Mouse (Mus musculus): Measurements from ENCODE around the gene Smim5. TPM values are rescaled to one million over a fixed set of nuclear protein-coding genes. Genes with fewer than 3 reads are reported as not detected.
A peak's percentile ranks its signal among the peaks of the same experiment; 100 is the strongest.
"Not testable (repeated sequence)": the region's sequence is repeated elsewhere in the genome, so short reads cannot be mapped to it uniquely, and the experiment has no call there.

Smim5 gene
- polyA plus RNA-seq (2015; fragmentation: Nextera tagmentation; extraction: Ambion mirVana): 19.6 and 23.0 TPM in 2 replicates

- WGBS: 29% methylated on average over 16 of the region's 16 CpGs
- H3K27ac ChIP-seq (replicated peaks): peak within 1 kb of the TSS; percentile 72
- H3K27me3 ChIP-seq: no peaks in the 10 kb centered on the region
- H3K4me1 ChIP-seq: peaks cover 50% of the 10 kb centered on the region
- H3K9ac ChIP-seq: no peak within 1 kb of the TSS
- H3K4me3 ChIP-seq (replicated peaks): peak within 1 kb of the TSS; percentile 13; the same call in 1 of the 2 replicates
- peak; percentile 32; the same call in 1 of the 2 replicates for ATAC-seq (ENCODE audit: insufficient number of reproducible peaks, low FRiP score, low TSS enrichment, low read depth)
- peaks cover 17% of the 10 kb centered on the region for H3K36me3 ChIP-seq
- H3K4me2 ChIP-seq (replicated peaks): peak within 1 kb of the TSS; percentile 9
- H3K9me3 ChIP-seq (replicated peaks): no peaks in the 10 kb centered on the region
Observed at GRCm38 (mm10) chr11:115899486-115900266, at the start of gene Smim5. TSS of gene Smim5 (plus strand) at chr11:115899966.

- Histone ChIP-seq H3K4me1 (peaks cover 11% of the 10 kb centered on the region), H3K4me2 (replicated peaks) (no peak overlapping the region), H3K27ac (replicated peaks) (no peak overlapping the region), H3K4me3 (replicated peaks) (no peak overlapping the region), H3K36me3 (0 out of 2 replicates have a peak, but pooled peaks cover 16% of the 10 kb centered on the region), H3K9me3 (replicated peaks) (no peaks in the 10 kb centered on the region), H3K9ac (no peak overlapping the region), H3K27me3 (peaks cover 33% of the 10 kb centered on the region)
- ATAC-seq (ENCODE audit: insufficient number of reproducible peaks, low FRiP score, low TSS enrichment, low read depth): no peak
- 84% methylated on average over 6 of the region's 6 CpGs for WGBS
Observed at GRCm38 (mm10) chr11:115854674-115855073, 45.1 kb upstream of the Smim5 start.

DNA sequence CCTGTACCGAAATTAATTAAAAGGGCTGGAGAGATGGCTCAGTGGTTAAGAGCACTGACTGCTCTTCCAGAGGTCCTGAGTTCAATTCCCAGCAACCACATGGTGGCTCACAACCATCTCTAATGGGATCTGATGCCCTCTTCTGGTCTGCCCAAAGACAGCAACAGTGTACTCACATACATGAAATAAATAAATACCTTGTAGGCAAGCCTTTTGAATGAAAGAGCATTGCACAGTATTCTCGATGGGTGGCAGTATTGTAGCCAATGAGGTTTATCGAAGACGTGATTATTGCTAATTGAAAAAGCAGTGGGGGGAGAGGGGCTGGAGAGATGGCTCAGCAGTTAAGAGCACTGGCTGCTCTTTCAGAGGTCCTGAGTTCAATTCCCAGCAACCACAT, 42.6 kb upstream of the Smim5 start:
- WGBS: 89% methylated on average over 4 of the region's 4 CpGs
- not testable (repeated sequence) for H3K9me3 ChIP-seq (replicated peaks); H3K9ac ChIP-seq; ATAC-seq (ENCODE audit: insufficient number of reproducible peaks, low FRiP score, low TSS enrichment, low read depth); H3K36me3 ChIP-seq; H3K4me2 ChIP-seq (replicated peaks); H3K27ac ChIP-seq (replicated peaks); H3K4me3 ChIP-seq (replicated peaks)
- Histone ChIP-seq H3K4me1 (peaks cover 15% of the 10 kb centered on the region), H3K27me3 (peaks cover 58% of the 10 kb centered on the region)

DNA sequence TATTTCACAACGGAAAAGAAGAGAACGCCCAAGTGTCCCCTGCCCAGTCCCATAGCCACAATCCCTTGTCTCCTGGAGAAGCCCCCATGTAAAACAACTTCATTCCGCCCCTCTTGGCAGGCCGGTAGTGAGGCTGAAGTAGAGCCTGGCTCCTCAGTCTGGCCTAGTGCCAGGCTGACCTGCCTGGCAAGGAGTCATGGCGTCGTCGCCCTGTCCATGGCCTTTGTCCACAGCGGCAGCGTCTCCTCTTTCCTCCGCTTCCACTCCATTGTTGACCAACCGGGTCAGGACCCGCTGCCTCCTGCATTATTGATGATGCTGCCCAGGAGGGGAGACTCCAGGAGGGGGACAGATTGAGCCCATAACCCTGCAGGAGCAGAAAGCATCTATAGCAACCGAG, 41.8 kb upstream of the Smim5 start:
- Histone ChIP-seq H3K4me3 (replicated peaks) (no peak overlapping the region), H3K9me3 (replicated peaks) (no peaks in the 10 kb centered on the region), H3K4me1 (peaks cover 15% of the 10 kb centered on the region), H3K36me3 (0 out of 2 replicates have a peak, but pooled peaks cover 6% of the 10 kb centered on the region), H3K27me3 (peaks cover 61% of the 10 kb centered on the region), H3K27ac (replicated peaks) (no peak overlapping the region), H3K4me2 (replicated peaks) (no peak overlapping the region), H3K9ac (no peak overlapping the region)
- ATAC-seq (ENCODE audit: insufficient number of reproducible peaks, low FRiP score, low TSS enrichment, low read depth): no peak
- WGBS: 57% methylated on average over 13 of the region's 13 CpGs

DNA sequence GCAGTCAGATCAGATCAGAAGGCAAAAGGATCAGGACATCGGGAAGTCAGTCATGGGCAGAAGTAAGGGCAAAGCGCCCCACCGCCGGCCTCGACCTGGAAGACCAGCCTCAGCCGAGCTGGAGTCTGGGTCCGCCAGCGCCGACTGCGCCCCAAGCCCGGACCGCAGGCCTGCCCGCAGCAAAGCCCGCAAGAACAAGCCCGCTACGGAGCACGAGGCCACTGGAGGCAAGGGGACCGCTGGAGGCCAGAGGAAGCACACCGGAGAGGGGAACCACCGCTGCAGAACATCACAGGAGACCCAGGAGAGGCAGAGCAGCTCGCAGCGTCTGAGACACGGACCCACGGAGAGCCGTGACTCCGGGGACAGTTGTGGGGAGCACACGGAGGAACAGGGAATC, 41.4 kb upstream of the Smim5 start, which contains the start of gene Myo15b:
TSS of gene Myo15b (plus strand) at position 53 of the 400 bp plus-strand sequence.
- Histone ChIP-seq H3K27me3 (peaks cover 61% of the 10 kb centered on the region), H3K4me2 (replicated peaks) (peak within 1 kb of the TSS; percentile 78), H3K9me3 (replicated peaks) (no peaks in the 10 kb centered on the region), H3K4me3 (replicated peaks) (peak within 1 kb of the TSS; percentile 42), H3K27ac (replicated peaks) (no peak within 1 kb of the TSS), H3K4me1 (peaks cover 15% of the 10 kb centered on the region), H3K36me3 (0 out of 2 replicates have a peak, but pooled peaks cover 3% of the 10 kb centered on the region), H3K9ac (no peak within 1 kb of the TSS)
- ATAC-seq (ENCODE audit: insufficient number of reproducible peaks, low FRiP score, low TSS enrichment, low read depth): no peak
- WGBS: 9% methylated on average over 27 of the region's 27 CpGs

DNA sequence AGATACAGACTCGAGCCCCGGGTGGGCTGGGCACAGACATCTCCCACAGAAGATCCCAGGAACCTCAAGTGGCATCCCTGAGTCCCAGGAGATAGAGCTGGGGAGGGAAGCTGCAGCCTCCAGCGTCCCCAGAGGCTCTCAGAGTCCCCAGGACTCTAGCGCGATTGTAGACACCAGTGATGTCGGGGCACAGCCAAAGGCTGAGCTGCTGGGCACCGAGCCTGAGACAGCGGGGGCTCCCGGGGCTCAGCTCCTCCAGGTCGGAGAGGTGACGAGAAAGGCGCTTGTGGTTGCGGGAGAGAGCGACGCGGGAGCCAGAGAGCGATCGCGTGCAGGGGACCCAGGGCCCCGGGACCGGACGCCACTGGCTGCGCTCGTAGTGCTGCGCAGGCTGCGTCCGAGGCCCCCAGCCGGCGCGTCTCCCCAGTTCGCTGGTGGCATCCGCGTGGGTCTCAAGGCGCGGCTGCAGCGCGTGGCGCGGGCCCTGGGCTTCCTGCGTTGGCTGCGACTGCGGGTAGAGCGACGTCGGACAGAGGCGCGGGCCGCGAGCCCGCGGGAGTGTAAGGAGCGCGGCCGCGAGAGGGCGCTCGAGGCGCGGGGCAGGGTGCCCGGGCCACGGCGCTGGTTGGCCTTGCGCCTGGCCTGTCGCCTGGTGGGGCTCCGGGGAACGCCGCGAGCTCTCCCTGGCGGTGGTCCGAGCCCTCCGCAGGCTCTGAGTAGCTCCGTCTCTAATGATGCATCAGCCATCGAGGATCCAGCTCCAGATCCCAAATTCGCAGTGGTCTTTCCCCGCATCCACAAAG, 40.4 kb upstream of the Smim5 start:
- Histone ChIP-seq H3K9ac (0 out of 2 replicates have a peak overlapping the region, but pooled peaks have one; percentile 4), H3K4me1 (peaks cover 15% of the 10 kb centered on the region), H3K4me3 (replicated peaks) (peak overlapping the region; percentile 42), H3K27me3 (peaks cover 61% of the 10 kb centered on the region), H3K9me3 (replicated peaks) (no peaks in the 10 kb centered on the region), H3K27ac (replicated peaks) (no peak overlapping the region), H3K4me2 (replicated peaks) (peak overlapping the region; percentile 78), H3K36me3 (no peaks in the 10 kb centered on the region)
- ATAC-seq (ENCODE audit: insufficient number of reproducible peaks, low FRiP score, low TSS enrichment, low read depth): peak; percentile 71
- WGBS: 1% methylated on average over 75 of the region's 75 CpGs

DNA sequence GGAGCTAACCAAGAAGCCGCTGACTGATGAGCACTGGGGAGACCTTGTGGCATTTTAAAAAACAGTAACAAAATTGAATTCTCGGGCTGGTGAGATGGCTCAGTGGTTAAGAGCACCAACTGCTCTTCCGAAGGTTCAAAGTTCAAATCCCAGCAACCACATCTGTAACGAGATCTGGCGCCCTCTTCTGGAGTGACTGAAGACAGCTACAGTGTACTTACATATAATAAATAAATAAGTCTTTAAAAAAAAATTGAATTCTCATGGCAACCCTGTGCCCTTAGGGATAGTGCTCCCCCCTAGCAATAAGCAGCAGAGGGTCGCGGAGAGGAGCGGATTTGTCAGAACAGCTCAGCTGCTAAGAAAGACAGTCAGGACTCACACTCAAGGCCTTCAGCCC, 35.9 kb upstream of the Smim5 start:
- ATAC-seq (ENCODE audit: insufficient number of reproducible peaks, low FRiP score, low TSS enrichment, low read depth): no peak
- H3K27ac ChIP-seq (replicated peaks): no peak overlapping the region
- H3K9me3 ChIP-seq (replicated peaks): no peaks in the 10 kb centered on the region
- WGBS: 77% methylated on average over 8 of the region's 8 CpGs
- H3K36me3 ChIP-seq: no peaks in the 10 kb centered on the region
- no peak overlapping the region for H3K9ac ChIP-seq
- no peak overlapping the region for H3K4me2 ChIP-seq (replicated peaks)
- peaks cover 12% of the 10 kb centered on the region for H3K4me1 ChIP-seq
- H3K27me3 ChIP-seq: peaks cover 36% of the 10 kb centered on the region
- H3K4me3 ChIP-seq (replicated peaks): no peak overlapping the region

- no peaks in the 10 kb centered on the region for H3K4me1 ChIP-seq
- no peak overlapping the region for H3K27ac ChIP-seq (replicated peaks)
- WGBS: 66% methylated on average over 8 of the region's 8 CpGs
- no peak overlapping the region for H3K4me2 ChIP-seq (replicated peaks)
- no peaks in the 10 kb centered on the region for H3K9me3 ChIP-seq (replicated peaks)
- H3K9ac ChIP-seq: no peak overlapping the region
- H3K4me3 ChIP-seq (replicated peaks): no peak overlapping the region
- no peak for ATAC-seq (ENCODE audit: insufficient number of reproducible peaks, low FRiP score, low TSS enrichment, low read depth)
- no peaks in the 10 kb centered on the region for H3K36me3 ChIP-seq
- H3K27me3 ChIP-seq: no peaks in the 10 kb centered on the region
Observed at GRCm38 (mm10) chr11:115869393-115869792, 30.4 kb upstream of the Smim5 start.

DNA sequence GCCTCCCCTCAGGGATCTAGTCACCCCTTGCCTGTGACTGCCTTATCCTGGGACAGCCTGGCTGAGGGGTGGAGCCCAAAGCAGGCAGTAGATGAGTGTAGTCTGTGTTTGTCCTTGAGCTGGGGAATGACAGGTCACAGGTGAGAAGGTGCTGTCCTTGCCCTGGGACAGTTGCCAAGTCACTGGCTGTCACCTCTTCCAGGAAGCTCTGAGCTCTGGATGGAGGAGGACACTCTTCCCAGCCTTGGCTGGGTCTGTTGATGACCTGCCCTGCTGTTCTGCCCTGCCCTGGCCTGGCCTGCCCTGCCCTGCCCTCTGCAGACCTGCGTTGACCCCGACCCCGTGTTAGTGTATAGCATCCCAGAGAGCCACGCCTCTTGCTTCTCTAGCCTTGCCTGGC, 27.3 kb upstream of the Smim5 start:
- 62% methylated on average over 4 of the region's 4 CpGs for WGBS
- Histone ChIP-seq H3K4me1 (no peaks in the 10 kb centered on the region), H3K4me2 (replicated peaks) (no peak overlapping the region), H3K9ac (no peak overlapping the region), H3K27me3 (no peaks in the 10 kb centered on the region), H3K9me3 (replicated peaks) (no peaks in the 10 kb centered on the region), H3K27ac (replicated peaks) (no peak overlapping the region), H3K36me3 (no peaks in the 10 kb centered on the region), H3K4me3 (replicated peaks) (no peak overlapping the region)
- no peak for ATAC-seq (ENCODE audit: insufficient number of reproducible peaks, low FRiP score, low TSS enrichment, low read depth)

- no peak overlapping the region for H3K4me3 ChIP-seq (replicated peaks)
- H3K9me3 ChIP-seq (replicated peaks): no peaks in the 10 kb centered on the region
- H3K27ac ChIP-seq (replicated peaks): no peak overlapping the region
- H3K4me1 ChIP-seq: no peaks in the 10 kb centered on the region
- ATAC-seq (ENCODE audit: insufficient number of reproducible peaks, low FRiP score, low TSS enrichment, low read depth): no peak
- H3K27me3 ChIP-seq: no peaks in the 10 kb centered on the region
- no peak overlapping the region for H3K9ac ChIP-seq
- no peak overlapping the region for H3K4me2 ChIP-seq (replicated peaks)
- whole genome bisulfite sequencing: 93% methylated on average over 3 of the region's 3 CpGs
- H3K36me3 ChIP-seq: no peaks in the 10 kb centered on the region
Observed at GRCm38 (mm10) chr11:115875935-115876334, 23.8 kb upstream of the Smim5 start.

DNA sequence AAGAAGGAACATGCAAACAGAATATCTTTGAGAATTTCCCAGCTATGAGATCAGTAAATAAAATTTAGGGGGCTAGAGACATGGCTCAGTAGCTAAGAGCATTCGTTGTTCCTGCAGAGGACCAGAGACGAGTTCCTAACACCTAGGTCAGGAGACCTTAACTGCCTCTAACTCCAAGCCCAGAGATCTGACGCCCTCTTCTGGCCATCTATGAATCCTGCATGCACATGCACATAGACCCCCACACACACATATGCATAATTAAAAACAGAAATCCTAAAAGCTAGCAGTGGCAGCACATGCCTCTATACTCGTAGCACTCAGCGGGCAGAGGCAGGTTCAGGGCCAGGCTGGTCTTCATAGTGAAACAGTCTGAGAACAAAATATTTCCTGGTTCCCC, 23.3 kb upstream of the Smim5 start:
- H3K9ac ChIP-seq: no peak overlapping the region
- no peaks in the 10 kb centered on the region for H3K27me3 ChIP-seq
- ATAC-seq (ENCODE audit: insufficient number of reproducible peaks, low FRiP score, low TSS enrichment, low read depth): no peak
- H3K27ac ChIP-seq (replicated peaks): no peak overlapping the region
- no peak overlapping the region for H3K4me2 ChIP-seq (replicated peaks)
- H3K4me3 ChIP-seq (replicated peaks): no peak overlapping the region
- no peaks in the 10 kb centered on the region for H3K9me3 ChIP-seq (replicated peaks)
- no peaks in the 10 kb centered on the region for H3K4me1 ChIP-seq
- H3K36me3 ChIP-seq: no peaks in the 10 kb centered on the region
- WGBS: 68% methylated on average over 5 of the region's 5 CpGs
